Mouse (Mus musculus): ENCODE measurements at regions not wholly inside any gene's neighbourhood (a gene's known extent, or its start where the extent isn't known, plus 50 kb on each side); places are given as distances from the start of the nearest gene placed in this dataset.

- Histone ChIP-seq H3K27ac (ENCODE audit: low read depth, low read length) (no peak overlapping the region), H3K36me3 (ENCODE audit: insufficient read depth, low read length) (no peaks in the 10 kb centered on the region), H3K4me3 (ENCODE audit: low read depth, low read length) (no peak overlapping the region), H3K9ac (replicated peaks; ENCODE audit: low read length, poor library complexity, severe bottlenecking) (no peak overlapping the region), H3K4me2 (ENCODE audit: low read depth, low read length, poor library complexity, severe bottlenecking) (no peak overlapping the region), H3K4me1 (ENCODE audit: insufficient read depth, low read length) (no peaks in the 10 kb centered on the region), H3K9me3 (ENCODE audit: low read length) (no peaks in the 10 kb centered on the region), H3K27me3 (ENCODE audit: insufficient read depth, low read length) (no peaks in the 10 kb centered on the region)
- DNase-seq (ENCODE audit: low spot score) (no peak), ATAC-seq (ENCODE audit: low FRiP score) (no peak)
- TF ChIP-seq CTCF (IDR thresholded peaks at IDR 0.05) = no peak
Observed at GRCm38 (mm10) chr17:77651861-77652260, 548.2 kb upstream of the Crim1 start.

Data from midbrain, postnatal 0 days (tissue).